In the genomic region with DNA sequence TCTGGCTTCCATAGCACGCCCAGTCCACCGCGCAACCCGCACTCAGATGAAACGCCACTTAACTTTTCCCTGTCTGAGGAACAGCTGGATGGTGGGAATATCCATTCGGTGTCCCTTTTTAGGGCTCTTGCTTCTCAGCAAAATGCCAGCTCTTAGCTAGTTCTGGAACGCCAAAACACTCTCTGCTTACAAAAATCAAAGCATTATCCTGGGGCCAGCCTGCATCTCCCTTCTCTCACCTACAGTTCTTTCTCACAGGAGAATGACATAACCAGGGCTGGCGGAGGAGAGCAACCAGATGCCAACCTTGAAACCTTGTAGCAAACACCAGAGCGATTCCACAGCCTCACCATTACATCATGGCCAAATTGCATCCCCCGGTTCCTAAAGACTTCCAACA, we compare ENCODE assay signal across 10 mouse cellular contexts.
A peak's percentile ranks its signal among the peaks of the same experiment; 100 is the strongest.
DNase-seq lines count a peak whose midpoint lies in the region; ATAC-seq and TF ChIP-seq lines count a peak whose summit lies in the region.
"Had no signal": no experiment of that assay in that cellular context is flagged by ENCODE, and none has a peak within 500 bp of the region (broad histone marks: within the 10 kb centered on the region; RNA-seq: fewer than 3 reads in every experiment).

No protein-coding gene starts in this region.

- no peak overlapping the region for H3K4me3 ChIP-seq in lung, embryonic 14.5 days (ENCODE audit: low read depth, low read length)
- H3K4me3 ChIP-seq in embryonic facial prominence, embryonic 14.5 days (ENCODE audit: low read depth, low read length): peak overlapping the region; percentile 23
- H3K4me3 ChIP-seq in hindbrain, embryonic 13.5 days: peak overlapping the region; percentile 35
- H3K4me3 ChIP-seq in midbrain, embryonic 16.5 days (ENCODE audit: low read depth, low read length): peak overlapping the region; percentile 41
- H3K4me3 ChIP-seq in heart, embryonic 10.5 days: no peak overlapping the region
- H3K4me3 ChIP-seq: heart, embryonic 15.5 days had no signal

- no peak overlapping the region for H3K9ac ChIP-seq in lung, embryonic 14.5 days
- peak overlapping the region; percentile 38; the same call in 1 of the 2 replicates for H3K9ac ChIP-seq in embryonic facial prominence, embryonic 14.5 days (ENCODE audit: low read depth, low read length)
- peak overlapping the region; percentile 62 for H3K9ac ChIP-seq in hindbrain, embryonic 13.5 days
- H3K9ac ChIP-seq in midbrain, embryonic 16.5 days (ENCODE audit: low read depth, low read length): peak overlapping the region; percentile 57
- H3K9ac ChIP-seq: heart, embryonic 15.5 days had no signal

- 72% methylated on average over 10 of the region's 10 CpGs for WGBS in lung, embryonic 14.5 days
- 69% methylated on average over 10 of the region's 10 CpGs for WGBS in embryonic facial prominence, embryonic 14.5 days
- 77% methylated on average over 10 of the region's 10 CpGs for whole genome bisulfite sequencing in hindbrain, embryonic 13.5 days
- 72% methylated on average over 10 of the region's 10 CpGs for WGBS in midbrain, embryonic 16.5 days
- WGBS in heart, embryonic 10.5 days: 76% methylated on average over 10 of the region's 10 CpGs

- H3K4me2 ChIP-seq in lung, embryonic 14.5 days: peak overlapping the region; percentile 32
- H3K4me2 ChIP-seq in embryonic facial prominence, embryonic 14.5 days (ENCODE audit: low read depth, low read length): peak overlapping the region; percentile 47
- H3K4me2 ChIP-seq in hindbrain, embryonic 13.5 days: peak overlapping the region; percentile 63
- peak overlapping the region; percentile 76 for H3K4me2 ChIP-seq in midbrain, embryonic 16.5 days (ENCODE audit: low read length)
- H3K4me2 ChIP-seq: heart, embryonic 15.5 days had no signal

- DNase-seq in lung, embryonic 14.5 days: no peak
- no peak for DNase-seq in lung, postnatal 10 days
- no peak for DNase-seq in embryonic facial prominence, embryonic 14.5 days (ENCODE audit: low spot score)
- DNase-seq in heart, embryonic 10.5 days (ENCODE audit: low spot score): no peak
- no peak for DNase-seq in urinary bladder, adult 2 months (ENCODE audit: low spot score)
- DNase-seq in gastrocnemius, adult 18-20 months (ENCODE audit: low spot score): no peak
- DNase-seq: kidney, postnatal 14 days had no signal

- no peaks in the 10 kb centered on the region for H3K36me3 ChIP-seq in lung, embryonic 14.5 days (ENCODE audit: insufficient read depth)
- H3K36me3 ChIP-seq in embryonic facial prominence, embryonic 14.5 days (ENCODE audit: control insufficient read depth, insufficient read depth, low read length): no peaks in the 10 kb centered on the region
- H3K36me3 ChIP-seq in hindbrain, embryonic 13.5 days: no peaks in the 10 kb centered on the region
- H3K36me3 ChIP-seq in midbrain, embryonic 16.5 days (ENCODE audit: control insufficient read depth, insufficient read depth, low read length): no peaks in the 10 kb centered on the region
- no peaks in the 10 kb centered on the region for H3K36me3 ChIP-seq in heart, embryonic 10.5 days
- H3K36me3 ChIP-seq: heart, embryonic 15.5 days had no signal

- H3K9me3 ChIP-seq in lung, embryonic 14.5 days (ENCODE audit: low read depth, low read length): no peaks in the 10 kb centered on the region
- H3K9me3 ChIP-seq in embryonic facial prominence, embryonic 14.5 days (ENCODE audit: control insufficient read depth, low read length): no peaks in the 10 kb centered on the region
- H3K9me3 ChIP-seq in hindbrain, embryonic 13.5 days: no peaks in the 10 kb centered on the region
- no peaks in the 10 kb centered on the region for H3K9me3 ChIP-seq in midbrain, embryonic 16.5 days (replicated peaks; ENCODE audit: control insufficient read depth, low read length, poor library complexity, severe bottlenecking)
- H3K9me3 ChIP-seq in heart, embryonic 10.5 days: no peaks in the 10 kb centered on the region
- H3K9me3 ChIP-seq: heart, embryonic 15.5 days had no signal

- H3K4me1 ChIP-seq in lung, embryonic 14.5 days (ENCODE audit: insufficient read depth): peaks cover 6% of the 10 kb centered on the region; the same call in 1 of the 2 replicates
- H3K4me1 ChIP-seq in embryonic facial prominence, embryonic 14.5 days (ENCODE audit: control insufficient read depth, insufficient read depth, low read length): peaks cover 17% of the 10 kb centered on the region
- peaks cover 32% of the 10 kb centered on the region for H3K4me1 ChIP-seq in hindbrain, embryonic 13.5 days (replicated peaks)
- H3K4me1 ChIP-seq in midbrain, embryonic 16.5 days (ENCODE audit: control insufficient read depth, insufficient read depth, low read length): peaks cover 31% of the 10 kb centered on the region
- H3K4me1 ChIP-seq in heart, embryonic 10.5 days: no peaks in the 10 kb centered on the region

- H3K27ac ChIP-seq in lung, embryonic 14.5 days (ENCODE audit: low read depth): no peak overlapping the region
- 0 out of 2 replicates have a peak overlapping the region, but pooled peaks have one; percentile 39 for H3K27ac ChIP-seq in embryonic facial prominence, embryonic 14.5 days (replicated peaks; ENCODE audit: low read depth, low read length)
- no peak overlapping the region for H3K27ac ChIP-seq in hindbrain, embryonic 13.5 days
- H3K27ac ChIP-seq in midbrain, embryonic 16.5 days (ENCODE audit: low read length): no peak overlapping the region
- H3K27ac ChIP-seq in heart, embryonic 10.5 days: no peak overlapping the region
- H3K27ac ChIP-seq: heart, embryonic 15.5 days had no signal

- 0 out of 2 replicates have a peak, but pooled peaks cover 5% of the 10 kb centered on the region for H3K27me3 ChIP-seq in lung, embryonic 14.5 days (ENCODE audit: insufficient read depth, low read length)
- no peaks in the 10 kb centered on the region for H3K27me3 ChIP-seq in embryonic facial prominence, embryonic 14.5 days (replicated peaks; ENCODE audit: control insufficient read depth, insufficient read depth, low read length)
- 0 out of 2 replicates have a peak, but pooled peaks cover 6% of the 10 kb centered on the region for H3K27me3 ChIP-seq in hindbrain, embryonic 13.5 days
- H3K27me3 ChIP-seq in midbrain, embryonic 16.5 days (ENCODE audit: control insufficient read depth, insufficient read depth, low read depth, low read length): no peaks in the 10 kb centered on the region
- peaks cover 16% of the 10 kb centered on the region; the same call in 1 of the 2 replicates for H3K27me3 ChIP-seq in heart, embryonic 10.5 days (ENCODE audit: insufficient read depth, poor library complexity, severe bottlenecking)

- no peak for TF ChIP-seq CTCF in lung, embryonic 14.5 days (IDR thresholded peaks at IDR 0.05; ENCODE audit: low read depth)

- no peak for ATAC-seq in lung, embryonic 14.5 days (ENCODE audit: insufficient read depth)
- ATAC-seq in embryonic facial prominence, embryonic 14.5 days (ENCODE audit: low read depth): no peak
- ATAC-seq in hindbrain, embryonic 13.5 days (ENCODE audit: low FRiP score): no peak
- ATAC-seq in midbrain, embryonic 16.5 days: no peak

Comparison
In these comparisons a context has a peak if more than half of its experiments do, and no peak if none do; other contexts are left out.
1. H3K4me3 ChIP-seq: peak in embryonic facial prominence, embryonic 14.5 days (single experiment), hindbrain, embryonic 13.5 days (single experiment) and midbrain, embryonic 16.5 days (single experiment); none in lung, embryonic 14.5 days (single experiment) and heart, embryonic 10.5 days (single experiment).
2. Peak in every context shown above with its lines, with median percentiles within 50 percentile points of each other: H3K4me2 ChIP-seq.